Mouse (Mus musculus) liver, embryonic 14.5 days (tissue): Measurements from ENCODE around the gene Sash1. TPM values are rescaled to one million over a fixed set of nuclear protein-coding genes. Genes with fewer than 3 reads are reported as not detected.

Source experiments
- ATAC-seq: fragments of 200-750 bp; cut with Nextera tagmentation; 2 replicates; pipeline ENCODE4 v1.8.0; 2017; ENCODE audit warnings: moderate number of reproducible peaks, mild to moderate bottlenecking, moderate library complexity; ENCODE audit not compliant: insufficient read depth
- DNase-seq, 3 experiments: peaks; one replicate each; pipeline ENCODE4 v3.0.0-alpha.2; 2012 to 2013; ENCODE audit warnings: low read depth in 3 of 3, low spot score in 3 of 3
- H3K27ac ChIP-seq: fragments of 300-500 bp; sonication (generic); 2 replicates; pipeline ENCODE4 v1.5.1; 2014; ENCODE audit warnings: moderate library complexity, mild to moderate bottlenecking, control low read depth, inconsistent platforms
- H3K27me3 ChIP-seq: fragments of 300-500 bp; sonication (generic); 2 replicates; pipeline ENCODE4 v1.6.1; 2014; ENCODE audit warnings: mild to moderate bottlenecking, low read length, moderate library complexity; ENCODE audit not compliant: control insufficient read depth, insufficient read depth
- H3K36me3 ChIP-seq: fragments of 300-500 bp; sonication (generic); replicated peaks from 2 replicates; pipeline ENCODE4 v1.6.1; 2014; ENCODE audit warnings: low read depth; ENCODE audit not compliant: control insufficient read depth, insufficient read depth
- H3K4me1 ChIP-seq, 2 experiments: fragments of 200-500 bp in 1 of 2; fragments of 300-500 bp in 1 of 2; sonication (generic) in 1 of 2; replicated peaks; 2 replicates each; pipeline ENCODE4 v1.6.1; 2012 to 2014; ENCODE audit warnings: antibody characterized with exemption in 1 of 2, inconsistent platforms in 1 of 2, low read length in 1 of 2; ENCODE audit not compliant: control insufficient read depth in 2 of 2, insufficient read depth in 2 of 2
- H3K4me2 ChIP-seq: fragments of 300-500 bp; sonication (generic); 2 replicates; pipeline ENCODE4 v1.6.1; 2014; ENCODE audit warnings: low read depth, mild to moderate bottlenecking, control low read depth, moderate library complexity
- H3K4me3 ChIP-seq, 2 experiments: fragments of 200-500 bp in 1 of 2; fragments of 300-500 bp in 1 of 2; sonication (generic) in 1 of 2; 2 replicates each; pipeline ENCODE4 v1.5.1; 2012 to 2014; ENCODE audit warnings: low read depth in 2 of 2, low read length in 2 of 2, mild to moderate bottlenecking in 2 of 2, control low read depth in 1 of 2, inconsistent platforms in 1 of 2, moderate library complexity in 1 of 2; ENCODE audit not compliant: insufficient read depth in 1 of 2
- H3K9ac ChIP-seq: fragments of 300-500 bp; sonication (generic); replicated peaks from 2 replicates; pipeline ENCODE4 v1.6.1; 2014; ENCODE audit warnings: mild to moderate bottlenecking, control low read depth, moderate library complexity
- H3K9me3 ChIP-seq: fragments of 300-500 bp; sonication (generic); 2 replicates; pipeline ENCODE4 v1.6.1; 2016; ENCODE audit warnings: low read length, mixed read lengths; ENCODE audit not compliant: control insufficient read depth
- CTCF ChIP-seq: IDR thresholded peaks from 2 replicates; pipeline ENCODE4 v1.5.1; 2016; ENCODE audit warnings: antibody characterized with exemption, low read depth, control low read depth
- EP300 ChIP-seq: IDR thresholded peaks from 2 replicates; pipeline ENCODE4 v1.6.1; 2016; ENCODE audit warnings: antibody characterized with exemption, low read depth
- WGBS: fragments of 180-500 bp; shearing (Covaris S2); extraction: QIAGEN DNeasy Blood & Tissue Kit; methylation state at CpG from one replicate; pipeline ENCODE4 v1.1.7; 2014; ENCODE audit not compliant: insufficient replicate concordance; 5-methylcytosine and 5-hydroxymethylcytosine counted together
- polyA plus RNA-seq, 2 experiments: library from polyadenylated mRNA; depleted of rRNA in 1 of 2; stranded (reverse) in 1 of 2; unstranded in 1 of 2; fragments of >200 nt; fragmentation: Nextera tagmentation in 1 of 2; extraction: Ambion mirVana in 1 of 2; gene quantifications; 2 replicates each; pipeline versions ENCODE4 v1.2.1 to v1.2.3; 2012 to 2014

Sash1 gene
- polyA plus RNA-seq, 2 experiments, result 0.32 to 1.4 TPM

- Histone ChIP-seq H3K27me3 (no peaks in the 10 kb centered on the region), H3K27ac (no peak overlapping the region), H3K9me3 (no peaks in the 10 kb centered on the region), H3K4me2 (no peak overlapping the region), H3K4me1 (no peaks in the 10 kb centered on the region), H3K4me3 (no peak overlapping the region), H3K36me3 (no peaks in the 10 kb centered on the region), H3K9ac (no peak overlapping the region)
- no peak for DNase-seq
- ATAC-seq, result no peak
- TF ChIP-seq EP300, result no peak
- TF ChIP-seq CTCF, result no peak
These were observed 44.8 kb upstream of the Sash1 start for GRCm38 (mm10) chr10:8930672-8931071.

DNA sequence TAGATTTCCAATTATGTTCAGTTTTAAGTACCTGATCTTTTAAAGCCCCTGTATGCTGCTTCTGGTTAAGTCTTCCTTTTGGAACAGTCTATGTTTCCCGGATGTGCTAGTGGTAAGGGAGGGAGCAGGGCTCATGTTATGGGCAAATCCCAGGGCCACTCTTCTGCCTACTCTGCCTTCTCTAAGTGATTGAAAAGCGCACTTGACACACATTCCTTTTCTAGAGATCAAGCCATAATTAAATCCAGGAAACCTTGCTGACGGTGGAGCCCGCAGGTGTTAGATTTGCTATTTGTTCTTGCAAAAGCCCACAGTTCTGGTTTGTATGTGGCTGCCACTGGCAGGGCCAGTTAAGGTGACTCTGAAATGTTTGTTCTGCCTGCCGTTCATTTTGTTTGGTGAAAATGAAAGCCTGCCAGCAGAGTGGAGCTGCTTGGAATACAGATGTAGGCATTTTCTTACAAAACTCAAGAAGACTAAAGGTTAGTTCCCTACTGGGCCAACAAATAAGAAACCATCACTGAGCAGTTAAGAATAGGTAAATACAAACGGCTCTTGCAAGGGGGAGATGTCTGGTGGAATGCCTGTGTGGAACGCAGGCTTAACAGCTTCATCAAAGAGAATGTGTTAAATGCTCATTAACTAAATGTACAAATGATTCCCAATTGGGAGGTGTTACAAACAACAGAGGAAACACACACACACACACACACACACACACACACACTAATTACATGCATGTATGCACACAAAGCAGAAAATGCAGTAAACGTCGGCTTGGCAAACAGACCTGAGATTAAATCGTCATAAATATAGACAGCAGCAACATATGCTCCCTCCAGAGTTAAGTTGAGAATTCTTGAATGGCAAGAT lies 43.1 kb upstream of the Sash1 start:
- TF ChIP-seq CTCF (no peak), EP300 (no peak)
- Histone ChIP-seq H3K36me3 (no peaks in the 10 kb centered on the region), H3K9ac (no peak overlapping the region), H3K9me3 (no peaks in the 10 kb centered on the region), H3K27me3 (no peaks in the 10 kb centered on the region), H3K4me2 (no peak overlapping the region), H3K4me1 (no peaks in the 10 kb centered on the region; a peak in 1 of 4 replicates), H3K27ac (no peak overlapping the region), H3K4me3 (no peak overlapping the region)
- no peak for DNase-seq
- no peak for ATAC-seq
- 66% methylated on average over 10 of the region's 10 CpGs for WGBS

- H3K4me3 ChIP-seq, result no peak overlapping the region
- H3K4me1 ChIP-seq, result no peaks in the 10 kb centered on the region; a peak in 1 of 4 replicates
- no peaks in the 10 kb centered on the region for H3K9me3 ChIP-seq
- no peak overlapping the region for H3K4me2 ChIP-seq
- H3K9ac ChIP-seq, result no peak overlapping the region
- H3K27me3 ChIP-seq, result no peaks in the 10 kb centered on the region
- TF ChIP-seq CTCF (no peak), EP300 (no peak)
- DNase-seq (no peak), ATAC-seq (no peak)
- no peak overlapping the region for H3K27ac ChIP-seq
- no peaks in the 10 kb centered on the region for H3K36me3 ChIP-seq
These were observed 42.4 kb upstream of the Sash1 start for GRCm38 (mm10) chr10:8928261-8928660.

GRCm38 (mm10) chr10:8926906-8927305 lies 41.0 kb upstream of the Sash1 start:
- 58% methylated on average over 3 of the region's 3 CpGs for WGBS
- H3K4me1 ChIP-seq, result no peaks in the 10 kb centered on the region; a peak in 1 of 4 replicates
- H3K4me3 ChIP-seq, result no peak overlapping the region
- ATAC-seq (no peak), DNase-seq (no peak)
- H3K27me3 ChIP-seq, result no peaks in the 10 kb centered on the region
- no peak overlapping the region for H3K27ac ChIP-seq
- H3K36me3 ChIP-seq, result no peaks in the 10 kb centered on the region
- H3K4me2 ChIP-seq, result no peak overlapping the region
- H3K9me3 ChIP-seq, result no peaks in the 10 kb centered on the region
- H3K9ac ChIP-seq, result no peak overlapping the region
- no peak for TF ChIP-seq CTCF
- no peak for TF ChIP-seq EP300

DNA sequence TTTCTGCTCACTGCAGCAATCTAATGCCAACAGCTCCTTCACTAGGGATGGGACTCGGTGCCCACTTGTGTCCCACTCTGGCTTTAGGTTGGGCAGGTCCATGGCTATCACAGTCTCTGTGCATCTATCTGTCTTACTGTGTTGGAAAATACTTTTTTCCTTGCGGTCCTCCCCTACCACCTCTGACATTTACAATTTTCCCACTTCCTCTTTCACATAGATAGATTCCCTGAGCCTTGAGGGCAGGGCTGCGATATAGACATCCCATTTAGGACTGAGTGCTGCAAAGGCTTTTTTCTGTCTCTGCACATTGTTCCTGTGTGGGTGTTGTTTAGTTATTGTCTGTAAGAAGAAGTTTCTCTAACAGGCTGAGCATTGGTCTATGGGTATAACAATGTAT lies 40.4 kb upstream of the Sash1 start:
- no peaks in the 10 kb centered on the region; a peak in 1 of 4 replicates for H3K4me1 ChIP-seq
- WGBS, result 31% methylated on average over 3 of the region's 3 CpGs
- TF ChIP-seq EP300 (no peak), CTCF (no peak)
- H3K4me2 ChIP-seq, result no peak overlapping the region
- no peaks in the 10 kb centered on the region for H3K27me3 ChIP-seq
- DNase-seq (no peak), ATAC-seq (no peak)
- no peak overlapping the region for H3K4me3 ChIP-seq
- H3K9me3 ChIP-seq, result no peaks in the 10 kb centered on the region
- H3K9ac ChIP-seq, result no peak overlapping the region
- no peak overlapping the region for H3K27ac ChIP-seq
- no peaks in the 10 kb centered on the region for H3K36me3 ChIP-seq
